Mouse (Mus musculus) frontal cortex, adult 2 months (tissue): ENCODE data around the gene Gfi1b. TPM values are rescaled to one million over a fixed set of nuclear protein-coding genes. Genes with fewer than 3 reads are reported as not detected.

Experiments
- DNase-seq, 2 experiments: peaks; one replicate each; pipeline ENCODE4 v3.0.0; 2022; ENCODE audit warnings: low spot score in 1 of 2; ENCODE audit errors: extremely low spot score in 1 of 2
- polyA plus RNA-seq: library from polyadenylated mRNA; depleted of rRNA; stranded (reverse); fragments of >200 nt; gene quantifications from 2 replicates; pipeline ENCODE4 v1.2.3, GENCODE M21; 2012

The Gfi1b gene
- polyA plus RNA-seq, 1 experiment, result not detected

DNA sequence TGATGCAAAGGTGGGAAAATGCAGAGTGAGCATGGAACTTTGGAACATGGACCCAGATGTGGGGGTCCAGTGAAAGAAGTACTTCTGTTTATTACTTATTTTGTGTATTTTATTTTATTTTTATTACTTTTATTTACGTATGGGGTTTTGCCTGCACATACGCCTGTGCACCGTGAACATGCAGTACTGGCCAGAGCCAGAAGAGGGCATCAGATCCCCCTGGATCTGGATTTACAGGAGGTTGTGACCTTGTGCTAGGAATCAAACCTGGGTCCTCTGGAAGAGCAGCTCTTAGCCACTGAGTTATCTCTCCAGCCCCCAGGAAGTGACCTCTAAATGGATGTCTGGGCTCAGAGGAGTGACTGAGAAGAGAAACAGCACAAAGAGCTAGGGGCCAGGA lies 3.1 kb upstream of the Gfi1b start:
- DNase-seq, result no peak

DNA sequence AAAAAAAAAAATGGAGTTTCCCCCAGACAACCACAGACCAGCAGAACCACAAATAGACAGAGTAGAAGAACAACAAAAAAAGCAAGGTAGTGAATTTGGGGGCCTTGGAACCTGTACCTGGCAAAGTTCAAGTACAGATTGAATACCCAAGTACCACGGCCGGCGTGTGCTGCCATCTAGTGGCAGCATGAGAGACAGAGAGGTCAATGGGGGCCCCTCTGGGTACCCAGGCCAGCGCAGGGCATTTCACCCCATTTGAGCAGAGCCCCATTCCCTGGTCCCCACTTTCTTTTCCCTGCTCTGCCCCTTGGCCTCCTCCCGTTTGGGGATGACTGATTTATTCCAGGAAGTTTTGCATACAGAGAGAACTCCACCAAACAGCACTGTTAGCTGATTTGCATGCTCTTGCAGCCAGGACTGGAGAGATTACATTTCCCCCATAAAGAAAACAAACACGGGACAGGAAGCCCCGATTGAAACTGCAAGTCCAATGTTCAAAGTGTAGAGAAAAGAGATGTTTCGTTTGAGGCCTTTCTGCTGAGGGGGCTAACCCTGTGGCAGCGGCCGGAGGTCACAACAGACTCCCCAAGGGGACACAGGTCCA lies 841 bp upstream of the Gfi1b start:
- peak in 1 of 2 experiments; percentile 20 for DNase-seq

DNA sequence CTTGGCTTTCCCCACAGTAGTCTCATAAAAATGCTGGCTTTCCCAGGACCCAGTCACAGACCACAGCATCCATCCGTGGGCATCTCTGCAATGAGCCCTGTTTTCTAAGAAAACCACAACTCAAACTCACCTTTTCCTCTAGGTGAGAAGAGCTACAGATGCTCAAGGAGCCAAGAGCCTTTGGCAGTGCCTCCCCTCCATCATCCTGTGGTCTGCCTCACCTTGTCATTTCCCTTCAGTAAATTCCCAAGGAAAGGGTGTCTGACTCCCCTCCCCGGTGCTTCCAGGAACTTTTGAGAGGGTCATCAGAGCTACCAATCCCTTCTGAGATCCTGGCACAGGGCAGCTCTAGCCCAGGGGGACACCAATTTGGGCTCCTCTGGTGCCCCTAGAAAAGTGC lies 671 bp downstream of the Gfi1b start:
- no peak for DNase-seq

DNA sequence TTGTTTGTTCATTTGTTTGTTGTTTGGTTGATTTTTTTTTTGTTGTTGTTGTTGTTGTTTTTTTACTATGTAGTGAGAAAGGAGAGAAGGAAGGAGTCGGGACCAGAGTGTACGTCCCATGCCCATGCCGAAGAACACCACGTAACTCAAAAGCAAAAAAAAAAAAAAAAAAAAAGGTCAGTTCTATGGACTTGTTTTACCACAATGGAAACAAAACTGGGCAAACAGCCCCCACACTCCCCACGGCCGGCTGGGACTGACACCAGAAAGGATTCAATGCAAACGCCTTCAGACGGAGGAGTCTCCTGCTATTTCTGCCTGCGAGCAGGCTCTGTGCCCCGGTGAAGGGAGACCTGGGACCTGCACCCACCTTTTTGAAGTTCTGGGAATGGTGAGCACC lies 1.3 kb downstream of the Gfi1b start:
- DNase-seq, result no peak

DNA sequence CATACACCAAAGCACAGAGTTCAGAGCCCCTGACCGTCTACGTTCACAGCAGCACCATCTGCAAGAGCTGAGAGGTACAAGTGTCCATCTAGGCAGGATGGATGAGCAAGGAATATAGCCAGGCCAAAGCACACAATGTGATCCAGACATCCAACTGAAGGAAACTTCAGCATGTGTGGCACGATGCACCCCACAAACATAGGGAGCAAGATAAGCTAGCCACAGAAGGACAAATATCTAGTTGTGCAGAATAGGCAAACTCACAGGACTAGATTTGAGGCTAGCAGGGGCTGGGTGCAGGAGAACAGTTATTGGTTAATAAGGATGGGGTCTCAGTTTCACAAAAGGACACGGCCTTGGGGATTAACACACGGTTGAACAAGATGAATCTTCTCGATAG lies 2.4 kb downstream of the Gfi1b start:
- no peak for DNase-seq

DNA sequence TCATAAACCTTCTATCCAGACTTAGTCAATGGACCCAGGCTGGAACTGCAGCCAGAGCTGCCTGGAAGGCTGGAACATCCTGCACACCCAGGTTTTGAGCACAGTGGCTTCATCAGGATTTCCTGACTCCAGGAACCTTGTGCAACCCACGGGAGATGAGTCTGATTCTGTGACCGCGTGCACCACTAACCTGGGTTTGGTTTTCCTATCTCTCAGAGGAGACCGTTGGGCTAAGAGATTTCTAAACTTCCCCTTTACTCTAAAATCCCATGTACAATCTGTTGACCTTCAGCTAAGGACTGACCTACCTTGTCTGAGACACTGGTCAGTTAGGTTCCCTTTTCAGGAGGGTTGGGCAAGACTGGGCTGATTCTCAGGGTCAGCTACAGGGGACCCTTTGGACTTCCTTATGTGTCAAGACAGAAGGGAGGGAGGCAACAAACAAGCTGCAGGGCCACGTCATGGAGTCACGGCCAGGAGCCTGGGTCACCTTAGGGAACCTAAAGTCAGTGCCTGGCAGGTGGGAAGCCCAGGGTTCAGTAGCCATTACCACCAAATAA lies 2.9 kb downstream of the Gfi1b start:
- no peak for DNase-seq

DNA sequence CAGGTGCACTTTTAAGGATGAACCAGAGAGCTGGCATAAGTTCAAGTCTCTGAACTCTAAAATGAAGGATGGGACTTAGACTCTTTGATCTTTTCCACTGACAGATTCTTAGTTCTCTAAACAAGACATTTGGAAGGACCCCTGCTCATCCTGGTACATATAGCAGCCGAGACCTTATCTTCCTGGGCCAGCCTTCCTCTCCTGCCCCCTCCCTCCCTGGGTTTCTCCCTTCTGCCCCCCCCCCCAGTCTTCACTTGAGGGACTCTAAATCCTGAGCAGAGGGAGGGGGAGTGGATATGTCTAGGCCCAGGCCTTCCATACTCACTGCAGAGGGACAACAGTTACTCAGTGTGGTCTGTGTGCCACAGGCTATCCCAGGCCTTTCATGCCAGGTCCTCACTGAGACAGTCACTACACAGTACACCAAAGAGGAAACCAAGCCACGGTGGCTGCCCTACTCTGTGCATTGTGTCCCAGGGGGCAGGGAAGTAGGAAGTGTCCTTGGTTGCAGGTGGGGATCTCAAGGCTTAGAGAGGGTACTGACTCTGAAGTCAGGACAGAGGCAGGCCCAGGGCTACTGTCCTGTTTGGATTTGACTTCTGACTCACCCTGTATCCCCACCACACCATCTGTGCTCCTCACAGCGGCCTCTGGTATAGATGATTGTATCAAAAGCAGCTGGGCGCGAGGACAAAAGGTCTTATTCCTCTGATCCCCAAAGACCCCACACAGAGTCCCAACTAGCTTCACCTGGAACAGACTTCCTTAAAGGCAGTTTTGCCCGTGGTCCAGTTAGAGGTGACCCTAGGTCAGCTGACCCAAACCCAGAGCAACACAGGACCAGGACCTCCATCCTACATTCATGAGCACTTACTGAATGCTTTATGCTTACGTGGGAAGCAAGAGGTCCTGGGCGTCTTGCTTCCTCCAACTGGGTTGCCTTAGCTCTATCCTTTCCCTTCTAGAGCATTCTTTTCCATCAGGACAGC lies 4.0 kb downstream of the Gfi1b start:
- DNase-seq, result no peak

DNA sequence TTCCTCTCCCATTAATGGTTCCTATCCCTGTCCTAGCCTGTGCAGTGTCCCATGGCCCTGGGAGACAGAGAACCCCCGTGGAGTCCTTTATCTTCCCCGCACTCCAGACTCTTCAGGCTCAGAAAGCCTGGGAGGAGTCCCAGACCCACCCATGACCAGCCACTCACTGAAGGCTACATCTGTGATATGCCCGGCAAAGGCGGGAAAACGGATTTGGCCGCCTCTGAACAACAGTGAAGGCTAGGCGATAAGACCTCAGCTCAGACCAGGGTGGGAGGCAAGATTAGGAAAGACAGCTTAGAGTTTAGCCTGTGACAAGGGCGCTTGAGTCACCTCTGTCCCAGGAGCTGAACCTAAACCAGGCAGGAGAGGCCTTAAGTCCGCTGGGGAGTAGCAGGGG lies 4.9 kb downstream of the Gfi1b start:
- no peak for DNase-seq

DNA sequence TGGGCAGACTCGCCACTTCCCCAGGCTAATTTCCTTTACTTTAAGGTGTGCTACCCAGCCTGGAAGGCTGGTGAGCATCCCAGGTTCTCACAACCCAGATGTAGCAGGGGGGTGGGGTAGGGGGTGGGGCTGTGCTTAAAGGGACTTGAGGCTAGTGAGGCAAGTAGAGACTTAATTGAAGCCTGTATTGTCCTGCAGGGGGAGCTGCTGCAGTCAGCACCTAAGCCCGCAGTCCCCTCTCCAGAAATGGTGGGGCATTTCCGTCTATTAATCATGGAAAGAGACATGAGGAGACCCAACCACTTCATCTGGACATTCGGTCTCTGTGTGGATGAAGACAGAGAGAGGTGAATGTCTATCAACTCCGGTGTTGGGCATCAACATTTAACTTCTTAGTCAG lies 5.4 kb downstream of the Gfi1b start:
- no peak for DNase-seq

DNA sequence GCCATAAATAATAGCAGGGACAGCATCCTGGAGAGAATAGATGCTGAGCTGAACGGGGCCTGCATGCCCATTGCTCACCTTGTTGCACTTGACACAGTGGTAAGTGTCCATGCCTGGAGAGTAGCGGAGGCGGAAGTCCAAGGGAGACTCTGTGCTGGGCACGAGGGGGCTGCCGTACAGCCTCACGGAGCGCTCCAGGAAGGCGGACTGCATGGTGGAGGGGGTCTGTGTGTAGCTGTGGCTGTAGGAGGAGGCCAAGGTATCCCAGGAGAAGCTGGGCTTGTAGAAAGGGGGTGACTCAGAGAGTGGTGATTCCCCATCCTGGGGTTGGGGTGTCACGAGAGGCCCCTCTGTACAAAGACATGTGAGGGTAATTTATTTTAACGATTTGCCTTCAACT lies 8.2 kb downstream of the Gfi1b start:
- DNase-seq, result no peak

DNA sequence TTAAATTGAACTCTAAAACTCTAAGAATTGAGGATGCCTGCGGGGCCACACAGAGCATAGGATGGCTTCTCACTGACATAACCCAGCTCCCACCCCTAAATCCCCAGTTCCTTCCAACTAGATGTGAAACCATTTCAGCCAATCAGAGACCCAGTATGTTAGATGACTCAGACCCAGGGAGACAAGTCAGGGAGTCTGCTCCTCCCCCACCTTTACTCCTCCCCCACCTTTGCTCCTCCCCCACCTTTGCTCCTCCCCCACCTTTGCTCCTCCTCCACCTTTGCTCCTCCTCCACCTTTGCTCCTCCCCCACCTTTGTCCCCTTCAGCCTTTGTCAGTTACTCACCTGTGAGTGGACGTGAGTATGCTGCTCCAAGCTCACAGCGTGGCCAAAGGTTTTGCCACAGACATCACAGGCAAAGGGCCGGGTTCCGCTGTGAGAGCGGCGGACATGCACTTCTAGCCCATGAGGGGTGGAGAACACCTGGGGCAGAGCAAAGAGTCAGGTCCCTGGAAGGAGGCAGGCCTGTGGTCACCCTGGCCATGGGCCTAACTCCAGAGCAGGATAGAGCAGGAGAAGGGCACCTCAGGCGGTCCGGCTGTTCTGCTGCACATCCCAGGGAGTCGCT lies 9.2 kb downstream of the Gfi1b start:
- no peak for DNase-seq

DNA sequence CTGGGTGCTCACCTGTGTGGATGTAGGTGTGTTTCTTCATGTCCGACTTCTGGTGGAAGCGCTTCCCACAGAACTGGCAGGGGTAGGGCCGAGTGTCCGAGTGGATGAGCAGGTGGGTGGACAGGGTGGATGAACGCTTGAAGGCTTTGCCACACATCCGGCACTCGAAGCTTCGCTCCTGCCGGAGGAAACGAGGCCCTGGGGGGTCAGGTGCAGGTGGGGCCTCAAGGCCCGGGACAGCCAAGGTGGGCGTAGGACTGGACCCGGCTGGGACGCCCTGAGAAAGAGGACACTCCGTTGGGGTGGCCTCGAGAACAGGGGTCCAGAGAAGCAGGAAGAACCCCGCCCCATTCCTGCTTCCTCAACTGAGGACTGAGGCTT lies 10.4 kb downstream of the Gfi1b start:
- DNase-seq, result no peak

DNA sequence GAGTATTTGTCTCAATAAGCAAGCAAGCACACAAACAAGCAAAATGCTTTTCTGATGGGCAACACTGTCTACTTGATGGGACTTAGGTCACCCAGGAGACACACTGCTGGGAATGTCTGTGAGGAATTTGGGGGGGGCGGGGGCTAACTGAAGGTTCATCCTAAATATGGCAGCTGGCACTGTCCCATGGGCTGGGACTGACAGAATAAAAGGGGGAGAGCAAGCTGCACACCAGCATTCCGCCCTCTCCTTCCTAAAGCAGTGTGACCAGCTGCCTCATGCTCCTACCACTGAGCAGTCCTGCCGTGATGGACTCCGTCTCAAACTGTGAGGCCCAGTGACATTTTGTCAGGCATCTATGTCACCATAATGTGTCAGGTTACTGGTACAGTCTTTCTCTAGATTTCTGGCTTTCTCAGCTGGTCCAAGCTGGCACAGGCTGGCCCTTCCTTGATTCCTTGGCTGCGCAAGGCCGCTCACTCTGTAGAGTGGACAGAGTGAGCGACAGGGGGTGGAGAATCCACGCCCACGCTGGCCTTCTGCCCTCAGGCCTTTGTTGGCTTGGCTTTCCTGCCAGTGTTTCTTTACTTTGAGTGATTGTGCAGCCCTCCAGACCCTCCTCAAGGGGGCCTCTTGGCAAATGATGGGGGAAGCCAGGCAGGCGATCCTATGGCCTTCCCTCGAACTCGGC lies 10.9 kb downstream of the Gfi1b start:
- DNase-seq, result no peak

DNA sequence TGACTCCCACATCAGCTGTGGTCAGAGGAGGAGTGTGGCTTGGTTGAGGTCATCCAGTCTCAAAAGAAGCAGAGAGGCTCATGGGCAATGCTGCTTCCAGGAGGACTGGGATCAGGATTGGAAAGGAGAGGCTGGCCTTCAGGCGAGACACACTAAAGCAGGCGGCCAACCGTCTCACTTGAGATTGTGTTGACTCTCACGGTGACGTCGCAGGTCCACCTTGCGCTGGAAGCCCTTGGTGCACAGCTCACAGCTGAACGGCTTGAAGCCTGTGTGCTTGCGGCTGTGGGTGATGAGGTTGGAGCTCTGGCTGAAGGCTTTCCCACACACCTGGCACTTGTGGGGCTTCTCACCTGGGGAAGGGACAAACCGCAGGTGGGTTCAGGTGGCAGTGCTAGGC lies 11.9 kb downstream of the Gfi1b start:
- no peak for DNase-seq

DNA sequence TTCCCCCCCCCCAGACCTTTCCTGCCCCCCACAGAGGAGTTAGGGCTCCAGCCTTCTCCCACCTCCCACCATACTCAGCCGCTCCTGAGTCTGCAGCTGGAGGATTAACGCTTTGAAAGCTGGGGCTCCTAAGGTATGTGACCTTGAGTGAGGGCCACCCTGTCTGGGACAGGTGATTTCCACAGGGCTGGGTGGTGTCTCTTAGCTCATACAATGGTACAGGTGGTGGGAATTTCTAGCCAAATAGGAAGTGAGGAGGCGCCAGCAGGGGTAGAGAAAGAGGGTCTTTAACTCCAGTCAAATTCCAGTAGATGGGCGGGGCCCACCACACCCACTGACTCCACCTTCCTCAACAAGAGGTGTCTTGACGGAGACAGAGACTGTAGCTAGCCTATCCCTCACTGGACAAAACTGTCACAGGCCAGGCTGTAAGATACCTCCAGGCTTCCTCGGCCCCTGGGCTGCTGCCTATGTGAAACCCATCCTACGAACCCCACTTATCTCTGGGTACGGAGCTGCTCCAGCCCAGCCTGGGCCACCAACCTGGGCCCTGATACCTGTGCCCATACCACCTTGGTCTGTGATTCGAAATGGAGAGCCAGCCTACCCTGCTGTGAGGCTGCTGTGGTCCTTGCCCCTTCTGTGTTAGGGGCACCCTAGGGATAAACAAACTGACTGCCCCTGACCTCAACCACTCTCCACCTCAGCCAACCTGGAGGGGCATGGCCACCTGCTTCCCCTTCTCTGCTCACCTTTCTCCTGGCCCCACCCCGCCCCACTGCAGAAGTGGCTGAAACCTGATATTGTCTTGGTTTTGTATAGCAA lies 14.2 kb downstream of the Gfi1b start:
- DNase-seq, result no peak

DNA sequence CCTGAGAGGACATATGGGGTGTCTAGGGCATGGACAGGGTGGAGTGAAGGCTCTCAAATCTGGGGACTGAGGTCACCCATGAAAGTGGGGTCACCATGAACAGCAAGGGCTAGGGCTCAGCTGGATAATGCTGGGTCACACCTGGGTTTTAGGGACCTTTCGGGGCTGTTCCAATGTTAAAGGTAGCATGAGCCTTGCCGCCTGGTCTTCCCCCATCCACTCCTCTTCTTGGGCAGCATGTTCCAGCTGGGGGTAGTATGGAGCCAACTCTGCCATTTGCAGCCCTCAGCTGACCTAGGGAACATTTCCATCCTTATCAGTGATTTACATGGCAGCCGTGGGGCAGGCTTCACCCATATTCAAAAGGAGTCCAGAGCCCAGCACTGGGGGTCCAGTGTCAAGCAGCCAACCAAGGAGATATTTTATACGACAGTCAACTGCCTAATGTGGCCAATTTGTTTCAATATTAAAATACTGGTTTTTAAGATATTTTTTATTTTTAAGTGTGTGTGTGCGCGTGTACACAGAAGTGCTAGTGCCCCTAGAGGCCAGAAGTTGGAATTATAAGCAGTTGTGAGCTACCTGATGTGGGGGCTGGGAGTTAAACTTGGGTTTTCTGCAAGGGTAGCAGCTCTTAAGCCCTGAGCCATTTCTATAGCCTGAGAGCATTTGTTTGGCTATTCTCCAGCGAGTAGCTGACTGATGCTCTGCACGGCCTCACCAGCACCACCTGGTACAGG lies 15.0 kb downstream of the Gfi1b start:
- no peak for DNase-seq

DNA sequence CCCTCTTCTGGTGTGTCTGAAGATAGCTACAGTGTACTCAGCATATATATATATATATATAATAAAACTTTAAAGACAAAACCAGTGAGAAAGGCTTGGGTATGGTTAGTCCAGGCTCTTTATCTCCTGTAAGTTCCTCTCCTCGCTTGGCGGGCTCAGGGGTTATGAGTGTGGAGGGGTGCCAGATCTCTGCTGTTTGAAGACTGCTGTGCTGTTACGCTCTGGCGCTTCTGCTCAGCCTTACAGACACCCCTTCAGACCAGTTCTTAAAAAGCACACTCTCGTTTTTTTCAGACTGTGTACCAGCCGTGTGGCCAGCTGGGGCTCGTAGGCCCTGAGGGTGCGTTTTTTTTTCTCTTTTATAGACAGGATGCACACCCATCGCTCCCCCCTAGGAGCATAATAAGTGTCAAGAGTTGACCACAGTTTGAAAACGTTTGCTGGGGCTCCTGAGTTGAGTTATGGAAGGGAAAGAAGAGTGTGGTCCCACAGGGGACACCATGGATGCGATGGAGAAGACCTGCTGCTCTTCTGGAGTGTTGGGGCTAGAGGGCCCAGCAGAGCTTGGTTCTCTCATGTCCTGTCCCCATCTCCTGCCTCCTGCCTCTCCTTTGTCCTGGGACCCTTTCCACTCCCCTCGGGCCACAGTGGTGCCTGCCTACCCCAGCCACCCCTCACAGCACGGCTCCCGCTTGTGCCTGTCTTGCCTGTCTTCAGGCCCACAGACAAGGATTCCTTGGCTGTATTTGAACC lies 15.8 kb downstream of the Gfi1b start:
- DNase-seq, result no peak

DNA sequence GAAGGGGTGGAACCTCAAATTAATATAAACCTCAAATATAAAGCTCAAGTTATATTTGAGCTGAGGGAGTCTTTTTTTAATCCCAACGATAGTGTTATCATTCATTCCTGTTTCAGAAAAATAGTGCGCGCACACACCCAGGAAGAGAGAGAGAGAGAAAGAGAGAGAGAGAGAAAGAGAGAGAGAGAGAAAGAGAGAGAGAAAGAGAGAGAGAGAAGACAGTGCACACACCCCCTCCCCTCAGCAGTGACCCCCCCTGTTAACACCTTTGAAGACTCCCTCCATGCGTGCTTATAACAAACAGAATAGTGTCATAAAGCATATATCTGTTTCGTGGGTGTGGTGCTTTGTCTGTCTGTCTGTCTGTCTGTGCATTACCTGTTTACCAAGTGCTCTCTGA lies 18.2 kb downstream of the Gfi1b start:
- no peak for DNase-seq
